Mouse (Mus musculus): ENCODE measurements around the gene 2210408I21Rik. TPM values are rescaled to one million over a fixed set of nuclear protein-coding genes. Genes with fewer than 3 reads are reported as not detected.

The 2210408I21Rik gene
- polyA plus RNA-seq, 1 experiment from 2014 or later, result 12.5 TPM

DNA sequence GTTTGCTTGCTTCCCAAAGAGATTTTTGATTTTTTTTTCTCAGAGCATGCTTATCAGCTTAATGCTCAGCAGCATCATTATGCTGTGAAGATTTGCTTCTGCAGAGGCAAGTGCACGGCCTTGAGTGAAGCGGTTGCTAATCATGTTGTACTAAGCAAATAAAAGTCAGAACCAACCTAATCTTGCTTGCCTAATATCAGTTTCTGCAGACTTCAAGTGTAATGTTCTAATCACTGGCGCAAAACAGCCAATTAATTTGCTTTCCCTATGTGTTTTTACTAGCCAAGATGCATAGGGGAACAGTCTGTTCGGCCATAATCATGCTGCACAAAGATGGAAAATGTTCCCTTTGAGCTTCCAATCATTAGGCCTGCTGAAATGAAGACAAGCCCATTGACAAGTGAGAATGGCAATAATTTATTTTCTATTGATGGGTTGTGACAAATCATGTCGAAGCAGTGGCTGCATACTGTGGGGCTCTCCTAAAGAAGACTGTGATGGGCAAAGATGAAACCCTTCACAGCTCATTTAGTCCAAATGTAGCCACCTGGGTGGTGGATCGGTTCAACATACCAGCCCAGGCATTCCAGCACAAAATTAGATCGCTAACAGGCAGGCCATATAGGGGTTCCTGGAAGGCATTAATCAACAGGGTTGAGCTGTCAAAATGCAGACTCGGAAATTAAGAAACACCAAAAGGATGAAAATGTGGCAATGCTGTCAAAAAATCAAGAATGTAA lies 393.8 kb downstream of the 2210408I21Rik start:
- Histone ChIP-seq H3K4me3 (ENCODE audit: low read length) (no peak overlapping the region), H3K9ac (ENCODE audit: low read depth, low read length) (no peak overlapping the region), H3K36me3 (ENCODE audit: control insufficient read depth, insufficient read depth, low read length) (no peaks in the 10 kb centered on the region), H3K4me2 (ENCODE audit: low read length) (no peak overlapping the region), H3K9me3 (ENCODE audit: control insufficient read depth, low read length) (no peaks in the 10 kb centered on the region), H3K27ac (ENCODE audit: low read depth, low read length) (no peak overlapping the region), H3K27me3 (replicated peaks; ENCODE audit: control insufficient read depth, insufficient read depth, low read length) (no peaks in the 10 kb centered on the region), H3K4me1 (ENCODE audit: control insufficient read depth, insufficient read depth, low read depth, low read length) (no peaks in the 10 kb centered on the region)
- peak; percentile 87 for ATAC-seq
- WGBS, result 49% methylated on average over 8 of the region's 8 CpGs

DNA sequence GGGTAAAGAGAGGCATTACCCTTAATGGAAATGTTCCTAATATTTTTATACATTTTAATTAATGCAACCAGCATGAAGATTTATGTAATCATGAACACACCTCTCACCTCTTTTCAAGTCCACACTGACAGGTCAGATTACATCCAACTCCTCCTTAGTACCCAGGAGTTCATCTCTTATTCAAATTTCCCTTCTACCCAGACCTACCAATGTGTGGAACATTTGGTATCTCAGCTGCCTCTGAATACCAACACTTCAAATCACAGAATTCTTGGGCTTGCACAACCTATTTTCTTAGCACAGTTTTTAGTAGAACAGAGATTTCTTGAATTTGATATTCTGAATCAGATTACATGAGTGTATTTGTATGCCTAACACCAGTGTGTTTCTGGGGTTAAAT lies 394.4 kb downstream of the 2210408I21Rik start:
- H3K27me3 ChIP-seq (replicated peaks; ENCODE audit: control insufficient read depth, insufficient read depth, low read length), result no peaks in the 10 kb centered on the region
- H3K9ac ChIP-seq (ENCODE audit: low read depth, low read length), result no peak overlapping the region
- ATAC-seq, result no peak
- no peaks in the 10 kb centered on the region for H3K4me1 ChIP-seq (ENCODE audit: control insufficient read depth, insufficient read depth, low read depth, low read length)
- H3K4me2 ChIP-seq (ENCODE audit: low read length), result no peak overlapping the region
- no peak overlapping the region for H3K27ac ChIP-seq (ENCODE audit: low read depth, low read length)
- H3K36me3 ChIP-seq (ENCODE audit: control insufficient read depth, insufficient read depth, low read length), result no peaks in the 10 kb centered on the region
- H3K9me3 ChIP-seq (ENCODE audit: control insufficient read depth, low read length), result no peaks in the 10 kb centered on the region
- no peak overlapping the region for H3K4me3 ChIP-seq (ENCODE audit: low read length)

DNA sequence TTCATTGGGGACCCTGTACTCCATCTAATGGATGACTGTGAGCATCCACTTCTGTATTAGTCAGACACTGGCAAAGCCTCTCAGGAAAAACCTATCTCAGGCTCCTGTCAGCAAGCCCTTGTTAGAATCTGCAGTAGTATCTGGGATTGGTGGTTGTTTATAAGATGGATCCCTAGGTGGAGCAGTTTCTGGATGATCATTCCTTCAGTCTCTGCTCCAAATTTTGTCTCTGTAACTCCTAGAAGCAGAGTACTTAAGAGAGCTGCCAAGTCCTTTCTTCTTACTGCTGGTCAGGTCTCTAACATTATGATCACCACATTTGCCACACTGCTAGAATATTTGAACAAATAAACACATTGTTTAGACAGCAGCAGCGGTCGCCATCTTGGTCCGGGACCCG lies 402.1 kb downstream of the 2210408I21Rik start:
- no peaks in the 10 kb centered on the region for H3K4me1 ChIP-seq (ENCODE audit: control insufficient read depth, insufficient read depth, low read depth, low read length)

DNA sequence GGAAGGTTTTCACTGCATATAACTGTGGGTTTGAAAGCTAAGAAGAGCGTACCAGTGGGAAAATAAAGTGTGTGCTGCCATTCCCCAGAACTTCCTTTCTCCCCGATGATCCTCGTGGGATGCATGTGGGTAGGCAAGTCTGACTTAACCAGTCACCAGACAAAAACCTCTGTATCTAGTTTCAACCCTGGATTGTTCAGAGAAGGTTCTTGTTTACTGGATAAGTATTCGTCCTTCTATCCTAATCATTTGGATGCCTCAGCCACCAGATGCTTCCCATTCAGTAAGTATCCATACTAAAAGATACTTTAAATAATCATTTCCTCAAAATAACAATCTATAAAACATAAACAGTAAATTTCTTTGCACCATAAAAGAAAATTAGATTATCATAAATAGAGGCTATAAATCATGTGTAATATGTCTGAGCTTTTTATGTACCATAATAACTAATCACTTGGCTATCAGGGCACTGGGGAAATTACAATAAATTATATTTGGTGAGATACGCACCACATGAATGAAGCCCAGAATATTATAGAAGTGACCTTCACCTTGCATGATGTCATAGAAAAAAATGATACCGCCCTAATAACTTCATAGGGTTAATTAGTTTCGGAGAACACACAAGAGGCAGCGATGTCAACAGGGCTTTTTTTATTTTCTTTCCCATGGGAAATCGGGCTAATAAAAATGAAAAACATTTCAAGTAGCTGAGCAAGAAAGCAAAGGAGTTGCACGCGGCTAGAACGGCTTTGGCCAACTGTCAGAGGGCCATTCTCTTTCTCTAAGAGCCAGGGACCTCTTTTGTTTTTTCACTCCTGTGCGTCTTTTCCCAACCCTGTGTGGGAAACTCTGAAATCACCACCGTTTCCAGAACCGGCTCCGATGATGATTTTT lies 412.4 kb downstream of the 2210408I21Rik start:
- Histone ChIP-seq H3K9me3 (ENCODE audit: control insufficient read depth, low read length) (no peaks in the 10 kb centered on the region), H3K4me1 (ENCODE audit: control insufficient read depth, insufficient read depth, low read depth, low read length) (no peaks in the 10 kb centered on the region), H3K36me3 (ENCODE audit: control insufficient read depth, insufficient read depth, low read length) (no peaks in the 10 kb centered on the region), H3K27me3 (replicated peaks; ENCODE audit: control insufficient read depth, insufficient read depth, low read length) (no peaks in the 10 kb centered on the region), H3K27ac (ENCODE audit: low read depth, low read length) (no peak overlapping the region), H3K4me3 (ENCODE audit: low read length) (peak overlapping the region; percentile 11; the same call in 1 of the 2 replicates), H3K9ac (ENCODE audit: low read depth, low read length) (0 out of 2 replicates have a peak overlapping the region, but pooled peaks have one; percentile 3), H3K4me2 (ENCODE audit: low read length) (peak overlapping the region; percentile 50)
- peak; percentile 74 for ATAC-seq
- WGBS, result 19% methylated on average over 16 of the region's 16 CpGs

More for the DNA sequence above, 402.1 kb downstream of the 2210408I21Rik start:
- no peaks in the 10 kb centered on the region for H3K36me3 ChIP-seq (ENCODE audit: control insufficient read depth, insufficient read depth, low read length)
- H3K27ac ChIP-seq (ENCODE audit: low read depth, low read length), result no peak overlapping the region
- no peak for ATAC-seq
- no peak overlapping the region for H3K9ac ChIP-seq (ENCODE audit: low read depth, low read length)
- H3K27me3 ChIP-seq (replicated peaks; ENCODE audit: control insufficient read depth, insufficient read depth, low read length), result no peaks in the 10 kb centered on the region
- no peak overlapping the region for H3K4me3 ChIP-seq (ENCODE audit: low read length)
- WGBS, result 96% methylated on average over 4 of the region's 4 CpGs
- no peak overlapping the region for H3K4me2 ChIP-seq (ENCODE audit: low read length)
- H3K9me3 ChIP-seq (ENCODE audit: control insufficient read depth, low read length), result no peaks in the 10 kb centered on the region

DNA sequence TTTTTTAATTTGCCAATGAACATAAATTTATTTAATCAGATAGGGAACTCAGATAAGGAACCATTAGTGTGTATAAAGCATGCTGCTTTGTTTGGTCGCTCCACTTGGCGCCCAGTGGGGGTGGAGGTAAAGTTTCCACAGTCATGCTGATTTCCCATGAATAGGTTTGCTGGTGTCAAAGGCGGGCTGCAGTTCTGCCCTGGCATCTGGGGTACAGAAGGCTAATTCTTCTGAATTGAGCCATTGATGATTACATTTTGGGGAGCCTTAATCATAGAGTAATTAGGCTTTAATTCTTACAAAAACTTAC lies 413.0 kb downstream of the 2210408I21Rik start:
- 5% methylated on average over 3 of the region's 3 CpGs for WGBS
- 0 out of 2 replicates have a peak overlapping the region, but pooled peaks have one; percentile 3 for H3K9ac ChIP-seq (ENCODE audit: low read depth, low read length)

DNA sequence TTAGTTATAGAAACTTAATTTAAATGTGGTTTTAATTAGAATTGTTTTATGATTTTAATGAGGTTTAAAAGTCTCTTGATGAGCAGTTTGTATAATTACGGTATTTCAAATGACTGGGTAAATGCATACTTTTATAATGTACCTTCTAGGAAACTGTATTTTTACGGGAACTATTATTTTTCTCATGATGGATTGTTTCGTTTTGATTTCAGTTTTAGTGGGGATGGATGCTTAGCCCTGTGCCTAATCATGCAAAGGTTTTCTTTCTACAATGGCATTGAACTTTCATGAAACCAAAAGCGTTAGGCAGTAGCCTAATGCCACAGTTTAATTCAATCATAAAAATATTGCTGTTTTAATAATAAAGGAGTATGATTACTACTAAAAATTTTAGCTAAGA lies 413.4 kb downstream of the 2210408I21Rik start:
- WGBS, result 40% methylated on average over 4 of the region's 4 CpGs
- no peaks in the 10 kb centered on the region for H3K36me3 ChIP-seq (ENCODE audit: control insufficient read depth, insufficient read depth, low read length)
- no peaks in the 10 kb centered on the region for H3K27me3 ChIP-seq (replicated peaks; ENCODE audit: control insufficient read depth, insufficient read depth, low read length)
- ATAC-seq, result no peak
- no peak overlapping the region for H3K27ac ChIP-seq (ENCODE audit: low read depth, low read length)
- H3K9ac ChIP-seq (ENCODE audit: low read depth, low read length), result no peak overlapping the region
- no peak overlapping the region for H3K4me3 ChIP-seq (ENCODE audit: low read length)
- no peaks in the 10 kb centered on the region for H3K4me1 ChIP-seq (ENCODE audit: control insufficient read depth, insufficient read depth, low read depth, low read length)
- H3K4me2 ChIP-seq (ENCODE audit: low read length), result no peak overlapping the region
- H3K9me3 ChIP-seq (ENCODE audit: control insufficient read depth, low read length), result no peaks in the 10 kb centered on the region

More for the DNA sequence above, 413.0 kb downstream of the 2210408I21Rik start:
- Histone ChIP-seq H3K4me3 (ENCODE audit: low read length) (peak overlapping the region; percentile 11; the same call in 1 of the 2 replicates), H3K27ac (ENCODE audit: low read depth, low read length) (no peak overlapping the region), H3K9me3 (ENCODE audit: control insufficient read depth, low read length) (no peaks in the 10 kb centered on the region), H3K27me3 (replicated peaks; ENCODE audit: control insufficient read depth, insufficient read depth, low read length) (no peaks in the 10 kb centered on the region), H3K36me3 (ENCODE audit: control insufficient read depth, insufficient read depth, low read length) (no peaks in the 10 kb centered on the region), H3K4me2 (ENCODE audit: low read length) (peak overlapping the region; percentile 50), H3K4me1 (ENCODE audit: control insufficient read depth, insufficient read depth, low read depth, low read length) (no peaks in the 10 kb centered on the region)
- ATAC-seq, result peak; percentile 87

DNA sequence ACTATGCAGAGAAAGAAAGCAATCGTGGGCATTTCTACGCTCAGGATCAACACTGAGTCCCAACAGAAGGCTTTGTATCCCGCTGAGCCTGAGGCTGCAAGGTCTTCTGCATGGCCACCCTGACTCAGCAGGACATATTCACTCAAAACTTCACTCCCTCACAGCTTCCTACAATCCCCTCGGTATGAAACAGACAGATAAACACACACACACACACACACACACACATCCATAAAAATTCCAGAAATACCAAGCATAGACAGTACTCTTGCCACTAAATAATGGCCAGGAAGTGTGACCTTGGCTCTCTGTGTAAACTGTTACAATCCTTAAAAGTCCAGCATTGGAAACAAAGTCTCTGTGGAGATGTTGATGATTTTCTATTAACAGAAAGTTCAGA lies 458.7 kb downstream of the 2210408I21Rik start:
- ATAC-seq, result no peak
- H3K27me3 ChIP-seq (replicated peaks; ENCODE audit: control insufficient read depth, insufficient read depth, low read length), result no peaks in the 10 kb centered on the region
- H3K4me2 ChIP-seq (ENCODE audit: low read length), result no peak overlapping the region
- H3K27ac ChIP-seq (ENCODE audit: low read depth, low read length), result no peak overlapping the region
- H3K9me3 ChIP-seq (ENCODE audit: control insufficient read depth, low read length), result 0 out of 2 replicates have a peak, but pooled peaks cover 3% of the 10 kb centered on the region
- no peak overlapping the region for H3K9ac ChIP-seq (ENCODE audit: low read depth, low read length)
- no peak overlapping the region for H3K4me3 ChIP-seq (ENCODE audit: low read length)
- no peaks in the 10 kb centered on the region for H3K36me3 ChIP-seq (ENCODE audit: control insufficient read depth, insufficient read depth, low read length)
- WGBS, result 63% methylated on average over 4 of the region's 4 CpGs
- no peaks in the 10 kb centered on the region for H3K4me1 ChIP-seq (ENCODE audit: control insufficient read depth, insufficient read depth, low read depth, low read length)

DNA sequence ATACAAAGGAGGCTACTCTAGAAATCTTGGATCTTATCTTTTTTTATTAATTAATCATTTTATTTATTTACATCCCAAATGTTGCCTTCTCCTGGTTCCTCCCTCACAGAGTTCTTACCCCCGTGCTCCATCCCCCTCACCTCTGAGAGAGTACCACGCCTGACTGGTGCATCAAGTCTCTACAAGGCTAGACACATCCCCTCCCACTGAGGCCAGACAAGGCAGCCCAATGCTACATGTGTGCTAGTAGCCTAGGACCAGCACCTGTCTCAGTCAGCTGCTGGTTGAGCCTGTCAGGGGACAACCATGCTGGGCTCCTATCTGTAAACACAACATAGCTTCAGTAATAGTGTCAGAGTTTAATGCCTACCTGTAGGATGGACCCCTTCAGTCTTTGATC lies 480.0 kb downstream of the 2210408I21Rik start:
- H3K36me3 ChIP-seq (ENCODE audit: control insufficient read depth, insufficient read depth, low read length), result no peaks in the 10 kb centered on the region
- 87% methylated on average over 2 of the region's 2 CpGs for WGBS
- ATAC-seq, result no peak
- H3K9ac ChIP-seq (ENCODE audit: low read depth, low read length), result no peak overlapping the region
- H3K9me3 ChIP-seq (ENCODE audit: control insufficient read depth, low read length), result no peaks in the 10 kb centered on the region
- H3K4me3 ChIP-seq (ENCODE audit: low read length), result no peak overlapping the region
- no peak overlapping the region for H3K4me2 ChIP-seq (ENCODE audit: low read length)
- H3K27me3 ChIP-seq (replicated peaks; ENCODE audit: control insufficient read depth, insufficient read depth, low read length), result no peaks in the 10 kb centered on the region
- H3K27ac ChIP-seq (ENCODE audit: low read depth, low read length), result no peak overlapping the region
- H3K4me1 ChIP-seq (ENCODE audit: control insufficient read depth, insufficient read depth, low read depth, low read length), result no peaks in the 10 kb centered on the region
